Mouse (Mus musculus) splenic B cell, adult 2 months (primary cell): ENCODE results near the gene Zfp418.
"Not testable (repeated sequence)": the region's sequence is repeated elsewhere in the genome, so short reads cannot be mapped to it uniquely, and the experiment has no call there.

Source experiments
- DNase-seq: peaks from one replicate; pipeline ENCODE4 v3.0.0-alpha.2; 2011; ENCODE audit warnings: low read depth, low spot score
- H3K27me3 ChIP-seq: 2 replicates; pipeline ENCODE4 v1.6.1; 2012; ENCODE audit warnings: mild to moderate bottlenecking, low read length, moderate library complexity, mixed read lengths; ENCODE audit not compliant: control insufficient read depth, poor library complexity, insufficient read depth, severe bottlenecking
- H3K36me3 ChIP-seq: 2 replicates; pipeline ENCODE4 v1.6.1; 2012; ENCODE audit warnings: mild to moderate bottlenecking, low read length, moderate library complexity, mixed read lengths; ENCODE audit not compliant: control insufficient read depth, poor library complexity, insufficient read depth, severe bottlenecking

Gene Zfp418

GRCm38 (mm10) chr7:7171227-7172147 lies at the start of gene Zfp418:
TSS of gene Zfp418 (plus strand) at chr7:7171330.
- peak; percentile 69 for DNase-seq
- Histone ChIP-seq H3K27me3 (no peaks in the 10 kb centered on the region), H3K36me3 (no peaks in the 10 kb centered on the region)

GRCm38 (mm10) chr7:7121602-7121980 lies 49.5 kb upstream of the Zfp418 start:
- DNase-seq, result no peak
- Histone ChIP-seq H3K36me3 (peaks cover 1% of the 10 kb centered on the region; the same call in 1 of the 2 replicates), H3K27me3 (no peaks in the 10 kb centered on the region)

GRCm38 (mm10) chr7:7130491-7131124 lies 40.5 kb upstream of the Zfp418 start:
- H3K27me3 ChIP-seq, DNase-seq, H3K36me3 ChIP-seq: not testable (repeated sequence)

GRCm38 (mm10) chr7:7132751-7133150 lies 38.4 kb upstream of the Zfp418 start:
- DNase-seq, result no peak
- Histone ChIP-seq H3K36me3 (0 out of 2 replicates have a peak, but pooled peaks cover 4% of the 10 kb centered on the region), H3K27me3 (no peaks in the 10 kb centered on the region)

- Histone ChIP-seq H3K36me3 (0 out of 2 replicates have a peak, but pooled peaks cover 4% of the 10 kb centered on the region), H3K27me3 (no peaks in the 10 kb centered on the region)
- DNase-seq, result peak; percentile 66
These were observed 34.7 kb upstream of the Zfp418 start, which contains the start of gene Zfp773 for GRCm38 (mm10) chr7:7136379-7136866. TSS of gene Zfp773 (minus strand) at chr7:7136755.

GRCm38 (mm10) chr7:7144215-7144614 lies 26.9 kb upstream of the Zfp418 start:
- H3K27me3 ChIP-seq, result no peaks in the 10 kb centered on the region
- no peak for DNase-seq

GRCm38 (mm10) chr7:7145991-7146608 lies 25.0 kb upstream of the Zfp418 start:
- no peaks in the 10 kb centered on the region for H3K36me3 ChIP-seq
- H3K27me3 ChIP-seq, result no peaks in the 10 kb centered on the region
- no peak for DNase-seq

More at GRCm38 (mm10) chr7:7144215-7144614, 26.9 kb upstream of the Zfp418 start:
- no peaks in the 10 kb centered on the region for H3K36me3 ChIP-seq

- Histone ChIP-seq H3K36me3 (peaks cover 9% of the 10 kb centered on the region), H3K27me3 (no peaks in the 10 kb centered on the region)
- no peak for DNase-seq
These were observed 14.8 kb downstream of the Zfp418 start for GRCm38 (mm10) chr7:7185897-7186296.

GRCm38 (mm10) chr7:7187417-7188190 lies 16.5 kb downstream of the Zfp418 start:
- DNase-seq, result no peak
- Histone ChIP-seq H3K27me3 (no peaks in the 10 kb centered on the region), H3K36me3 (peaks cover 2% of the 10 kb centered on the region; the same call in 1 of the 2 replicates)

- DNase-seq, result peak; percentile 72
- H3K36me3 ChIP-seq, result no peaks in the 10 kb centered on the region
- H3K27me3 ChIP-seq, result no peaks in the 10 kb centered on the region
These were observed 17.2 kb downstream of the Zfp418 start for GRCm38 (mm10) chr7:7188191-7188942.

- H3K36me3 ChIP-seq, H3K27me3 ChIP-seq: not testable (repeated sequence)
- DNase-seq, result peak; percentile 70
These were observed 38.4 kb downstream of the Zfp418 start, which contains the start of gene Zfp772 for GRCm38 (mm10) chr7:7209313-7210151. TSS of gene Zfp772 (minus strand) at chr7:7209998.
